In the genomic region with DNA sequence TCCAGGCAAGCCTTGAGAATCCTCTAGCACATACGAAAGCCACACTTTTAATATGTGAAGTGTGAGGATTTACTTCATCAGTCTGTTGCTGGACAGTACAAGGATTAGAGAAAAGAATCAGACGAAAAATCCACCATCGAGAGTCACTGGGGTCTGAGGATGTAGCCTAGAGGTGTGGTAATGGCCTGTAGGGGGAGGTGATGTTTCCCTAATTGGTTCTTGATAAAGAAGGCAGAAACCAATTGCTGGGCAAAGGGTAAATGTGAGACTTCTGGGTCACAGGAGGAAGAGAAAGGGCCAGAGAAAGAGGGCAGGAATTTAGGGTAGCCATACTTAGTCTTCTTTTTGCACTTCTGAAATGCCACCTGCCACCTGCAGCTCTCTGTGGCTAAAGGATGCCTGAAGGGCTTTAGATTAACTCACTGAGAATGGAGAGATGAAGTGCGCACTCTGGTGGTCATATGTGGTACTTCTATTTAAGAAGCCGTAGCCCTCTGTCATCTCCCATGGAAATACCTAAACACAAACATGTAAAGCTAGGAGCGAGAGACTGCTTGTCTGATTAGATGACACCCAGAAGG, we compare ENCODE assay signal across 9 mouse cellular contexts. TPM values are rescaled to one million over a fixed set of nuclear protein-coding genes. Genes with fewer than 3 reads are reported as not detected.
A peak's percentile ranks its signal among the peaks of the same experiment; 100 is the strongest.
DNase-seq lines count a peak whose midpoint lies in the region; ATAC-seq and TF ChIP-seq lines count a peak whose summit lies in the region.
"Had no signal": no experiment of that assay in that cellular context is flagged by ENCODE, and none has a peak within 500 bp of the region (broad histone marks: within the 10 kb centered on the region; RNA-seq: fewer than 3 reads in every experiment).

No protein-coding gene starts in this region.

- no peak overlapping the region for H3K4me3 ChIP-seq in CH12.LX (replicated peaks in 1 of 3; ENCODE audit: low read depth in 2 of 3, low read length in 2 of 3, poor library complexity in 1 of 3)
- H3K4me3 ChIP-seq in lung, postnatal 0 days (ENCODE audit: low read depth, low read length), result no peak overlapping the region
- H3K4me3 ChIP-seq in spleen, adult 2 months (ENCODE audit: extremely low read depth, insufficient read depth, insufficient read length), result no peak overlapping the region; the same call in 1 of the 2 replicates
- H3K4me3 ChIP-seq: lung, embryonic 15.5 days had no signal

- peaks cover 1% of the 10 kb centered on the region for H3K27me3 ChIP-seq in CH12.LX (replicated peaks)
- H3K27me3 ChIP-seq in lung, postnatal 0 days (replicated peaks; ENCODE audit: insufficient read depth, low read length), result no peaks in the 10 kb centered on the region
- no peaks in the 10 kb centered on the region for H3K27me3 ChIP-seq in spleen, adult 2 months (ENCODE audit: control insufficient read depth, insufficient read depth, low read length)
- H3K27me3 ChIP-seq: lung, embryonic 15.5 days had no signal

- H3K27ac ChIP-seq in CH12.LX (ENCODE audit: insufficient read depth, low read depth), result no peak overlapping the region
- no peak overlapping the region for H3K27ac ChIP-seq in lung, postnatal 0 days (ENCODE audit: low read length)
- no peak overlapping the region for H3K27ac ChIP-seq in spleen, adult 2 months (ENCODE audit: insufficient read depth, low read length)
- H3K27ac ChIP-seq: lung, embryonic 15.5 days had no signal

- H3K4me1 ChIP-seq in CH12.LX (ENCODE audit: control insufficient read depth in 1 of 2, insufficient read depth in 2 of 2), result peaks cover 9 to 36% of the 10 kb centered on the region in 2 experiments
- no peaks in the 10 kb centered on the region for H3K4me1 ChIP-seq in lung, postnatal 0 days (ENCODE audit: insufficient read depth, low read depth, low read length)
- peaks cover 13% of the 10 kb centered on the region; the same call in 1 of the 2 replicates for H3K4me1 ChIP-seq in spleen, adult 2 months (ENCODE audit: control insufficient read depth, insufficient read depth, insufficient read length)
- H3K4me1 ChIP-seq: lung, embryonic 15.5 days had no signal

- H3K36me3 ChIP-seq in CH12.LX (replicated peaks in 1 of 2; ENCODE audit: control insufficient read depth in 1 of 2, insufficient read depth in 1 of 2, low read length in 1 of 2), result no peaks in the 10 kb centered on the region
- no peaks in the 10 kb centered on the region for H3K36me3 ChIP-seq in lung, postnatal 0 days (ENCODE audit: insufficient read depth, low read length)
- H3K36me3 ChIP-seq in spleen, adult 2 months (ENCODE audit: control insufficient read depth, insufficient read depth, low read length), result no peaks in the 10 kb centered on the region
- H3K36me3 ChIP-seq: lung, embryonic 15.5 days had no signal

- TF ChIP-seq RAD21 in CH12.LX (IDR thresholded peaks at IDR 0.05; ENCODE audit: low read depth, low read length), result peak; percentile 93

- ATAC-seq in frontal cortex, adult (ENCODE audit: low TSS enrichment), result peak; percentile 57; the same call in 1 of the 2 replicates
- no peak; the same call in 1 of the 2 replicates for ATAC-seq in lung, postnatal 0 days

- DNase-seq in gastrocnemius, adult 18-20 months (ENCODE audit: low spot score), result peak; percentile 63
- DNase-seq in gastrocnemius, postnatal 36 days, result no peak
- DNase-seq in CH12.LX (ENCODE audit: extremely low read depth), result peak; percentile 90
- peak; percentile 3 for DNase-seq in brain, embryonic 18.5 days (ENCODE audit: low read depth, low spot score)
- peak; percentile 59 to 70 for DNase-seq in kidney, postnatal 36 days
- DNase-seq in lung, postnatal 0 days (ENCODE audit: low spot score), result peak; percentile 76
- DNase-seq in spleen, adult 2 months (ENCODE audit: low read depth in 1 of 2, low spot score in 2 of 2), result peak; percentile 56 to 69

- H3K9me3 ChIP-seq in CH12.LX (replicated peaks; ENCODE audit: low read length), result peaks cover 9% of the 10 kb centered on the region
- H3K9me3 ChIP-seq in lung, postnatal 0 days (ENCODE audit: low read length), result no peaks in the 10 kb centered on the region
- H3K9me3 ChIP-seq: lung, embryonic 15.5 days had no signal

- no peak overlapping the region for H3K9ac ChIP-seq in CH12.LX (ENCODE audit: insufficient read depth, low read depth)
- no peak overlapping the region for H3K9ac ChIP-seq in lung, postnatal 0 days (replicated peaks; ENCODE audit: low read depth)
- H3K9ac ChIP-seq: lung, embryonic 15.5 days had no signal

- peak overlapping the region; percentile 62 for H3K4me2 ChIP-seq in CH12.LX (ENCODE audit: insufficient read depth, low read depth, poor library complexity, severe bottlenecking)
- H3K4me2 ChIP-seq in lung, postnatal 0 days (replicated peaks; ENCODE audit: low read depth, low read length), result no peak overlapping the region
- H3K4me2 ChIP-seq: lung, embryonic 15.5 days had no signal

- dilution Hi-C loops in CH12.LX (cut with MboI; ENCODE audit: extremely low pct_ligation_motif_present, extremely low pct_unique_long_range_greater_than_20kb, low sequenced_read_pairs), result no loop called here

- 23% methylated on average over 6 of the region's 6 CpGs for WGBS in lung, postnatal 0 days
- 21% methylated on average over 6 of the region's 6 CpGs for WGBS in spleen, adult 2 months

- no peak for TF ChIP-seq EP300 in CH12.LX (IDR thresholded peaks at IDR 0.05; ENCODE audit: low read length)
- no peak for TF ChIP-seq EP300 in lung, postnatal 0 days (IDR thresholded peaks at IDR 0.05)

- peak; percentile 93 to 99 for TF ChIP-seq CTCF in CH12.LX (conservative IDR thresholded peaks at IDR 0.05 in 1 of 2, IDR thresholded peaks at IDR 0.05 in 1 of 2; ENCODE audit: low read depth in 2 of 2, low read length in 2 of 2)
- peak; percentile 86 for TF ChIP-seq CTCF in lung, postnatal 0 days (IDR thresholded peaks at IDR 0.05)
- peak; percentile 31; the same call in 1 of the 2 replicates for TF ChIP-seq CTCF in spleen, adult 2 months (IDR thresholded peaks at IDR 0.05; ENCODE audit: extremely low read depth, insufficient read depth, insufficient read length, insufficient replicate concordance)

- no peaks in the 10 kb centered on the region for H3K79me2 ChIP-seq in CH12.LX (replicated peaks; ENCODE audit: control insufficient read depth, extremely low read depth, insufficient read depth, poor library complexity, severe bottlenecking)

- intact Hi-C loops in gastrocnemius, postnatal 36 days (cut with DNase I), result loop anchor here (2.0 kb wide), 1 partner anchor 39 kb away; no protein-coding TSS in a partner anchor

- in situ Hi-C loops in CH12.LX (cut with MboI; ENCODE audit: low pct_ligation_motif_present, low pct_unique_long_range_greater_than_20kb, low sequenced_read_pairs), result no loop called here

- TF ChIP-seq POLR2A in CH12.LX (IDR thresholded peaks at IDR 0.05; ENCODE audit: low read depth, low read length), result no peak
- TF ChIP-seq POLR2A in spleen, adult 2 months (IDR thresholded peaks at IDR 0.05; ENCODE audit: low read depth, low read length), result no peak

TF ChIP-seq in CH12.LX, 34 proteins besides CTCF, POLR2A, EP300 and RAD21 (continues in another document):
- TF ChIP-seq ELF1 (IDR thresholded peaks at IDR 0.05; ENCODE audit: low read depth, low read length), result no peak
- TF ChIP-seq ZMIZ1 (IDR thresholded peaks at IDR 0.05; ENCODE audit: low read depth, low read length), result no peak
- peak; percentile 20; the same call in 1 of the 2 replicates for TF ChIP-seq MXI1 (IDR thresholded peaks at IDR 0.05; ENCODE audit: low read depth, low read length)
- TF ChIP-seq ZNF384 (IDR thresholded peaks at IDR 0.05; ENCODE audit: low read depth, low read length), result peak; percentile 11; the same call in 1 of the 2 replicates
- peak; percentile 57; the same call in 1 of the 2 replicates for TF ChIP-seq NELFE (IDR thresholded peaks at IDR 0.05; ENCODE audit: low read depth, low read length)
- TF ChIP-seq BHLHE40 (IDR thresholded peaks at IDR 0.05; ENCODE audit: low read depth, low read length), result peak; percentile 26; the same call in 1 of the 2 replicates
- 0 out of 2 replicates have a peak, but pooled peaks have one; percentile 9 for TF ChIP-seq USF2 (conservative IDR thresholded peaks at IDR 0.05; ENCODE audit: low read depth, low read length)
- TF ChIP-seq HCFC1 (IDR thresholded peaks at IDR 0.05; ENCODE audit: low read depth, low read length), result peak; percentile 45; the same call in 1 of the 2 replicates
- peak; percentile 52 for TF ChIP-seq IRF4 (IDR thresholded peaks at IDR 0.05; ENCODE audit: low read depth, low read length)
- peak; percentile 49; the same call in 1 of the 2 replicates for TF ChIP-seq RCOR1 (conservative IDR thresholded peaks at IDR 0.05; ENCODE audit: low read depth, low read length)
- TF ChIP-seq SMC3 (IDR thresholded peaks at IDR 0.05; ENCODE audit: low read depth, low read length), result peak; percentile 99
- TF ChIP-seq UBTF (IDR thresholded peaks at IDR 0.05; ENCODE audit: low read depth, low read length), result no peak
- TF ChIP-seq MAZ (IDR thresholded peaks at IDR 0.05; ENCODE audit: low read depth, low read length), result 0 out of 2 replicates have a peak, but pooled peaks have one; percentile 24
- no peak for TF ChIP-seq PAX5 (IDR thresholded peaks at IDR 0.05; ENCODE audit: low read length)
- TF ChIP-seq ZC3H11A (IDR thresholded peaks at IDR 0.05; ENCODE audit: low read depth, low read length), result peak; percentile 83
- TF ChIP-seq JUND (conservative IDR thresholded peaks at IDR 0.05; ENCODE audit: low read depth, low read length), result peak; percentile 64

RNA-seq across cellular contexts. Expression of a gene that starts 3.2 kb away (rescaled TPM):
- not detected for total RNA-seq in gastrocnemius, adult 18-20 months (2021)
- not detected for total RNA-seq in gastrocnemius, postnatal 36 days (2021)
- 0.17 and 0.30 TPM in 2 replicates for total RNA-seq in CH12.LX (2012; rRNA removed)
- total RNA-seq in CH12.LX (2014; rRNA removed), result 0.21 and 1.2 TPM in 2 replicates
- polyA plus RNA-seq in CH12.LX (2012; ENCODE audit: insufficient read length, low read depth), result 0.53 and 0.79 TPM in 2 replicates
- polyA plus RNA-seq in lung, postnatal 0 days (2015; fragmentation: Nextera tagmentation; extraction: Ambion mirVana), result 0.96 and 2.1 TPM in 2 replicates
- 6.8 and 7.6 TPM in 2 replicates for polyA plus RNA-seq in spleen, adult 2 months (2012; rRNA removed)

RNA-seq across cellular contexts. Expression of a gene that starts 29.0 kb away (rescaled TPM):
- 10 to 100 TPM; 36.6 to 39.7 TPM for total RNA-seq in gastrocnemius, adult 18-20 months (2021)
- total RNA-seq in gastrocnemius, postnatal 36 days (2021), result 10 to 100 TPM; 27.0 to 31.3 TPM
- total RNA-seq in CH12.LX (2012; rRNA removed) (22.3 and 23.8 TPM in 2 replicates), CH12.LX (2014; rRNA removed) (26.1 and 33.4 TPM in 2 replicates)
- 28.3 and 34.7 TPM in 2 replicates for polyA plus RNA-seq in CH12.LX (2012; ENCODE audit: insufficient read length, low read depth)
- polyA plus RNA-seq in lung, postnatal 0 days (2015; fragmentation: Nextera tagmentation; extraction: Ambion mirVana), result 35.3 and 35.6 TPM in 2 replicates
- 2.3 TPM in 2 replicates for polyA plus RNA-seq in spleen, adult 2 months (2012; rRNA removed)

RNA-seq across cellular contexts. Expression of a gene that starts 51.6 kb away (rescaled TPM):
- 10 to 100 TPM; 12.0 to 13.0 TPM for total RNA-seq in gastrocnemius, adult 18-20 months (2021)
- total RNA-seq in gastrocnemius, postnatal 36 days (2021), result 10 to 100 TPM in 1 of 2 experiments, 1 to 10 TPM in 1; 7.4 to 11.4 TPM
- total RNA-seq in CH12.LX (2012; rRNA removed), result 3.1 and 3.5 TPM in 2 replicates
- 1.7 and 1.9 TPM in 2 replicates for total RNA-seq in CH12.LX (2014; rRNA removed)
- polyA plus RNA-seq in CH12.LX (2012; ENCODE audit: insufficient read length, low read depth), result 2.0 and 2.5 TPM in 2 replicates
- 3.5 and 3.6 TPM in 2 replicates for polyA plus RNA-seq in lung, postnatal 0 days (2015; fragmentation: Nextera tagmentation; extraction: Ambion mirVana)
- 1.2 and 1.4 TPM in 2 replicates for polyA plus RNA-seq in spleen, adult 2 months (2012; rRNA removed)

Comparison
In these comparisons a context has a peak if more than half of its experiments do, and no peak if none do; other contexts are left out.
1. DNase-seq: peak in gastrocnemius, adult 18-20 months (single experiment), CH12.LX (single experiment), brain, embryonic 18.5 days (single experiment), kidney, postnatal 36 days (2 of 2), lung, postnatal 0 days (single experiment) and spleen, adult 2 months (2 of 2); none in gastrocnemius, postnatal 36 days (0 of 2).
2. CTCF ChIP-seq: peak in every context shown above with its lines; median percentile 96 in CH12.LX; 86 in lung, postnatal 0 days; 31 in spleen, adult 2 months.